Mouse (Mus musculus): ENCODE data around the gene Cmss1. TPM values are rescaled to one million over a fixed set of nuclear protein-coding genes. Genes with fewer than 3 reads are reported as not detected.

The Cmss1 gene
- polyA plus RNA-seq, 1 experiment from 2014 or later = 47.9 TPM

GRCm38 (mm10) chr16:57362679-57363401 lies 243.8 kb downstream of the Cmss1 start:
- peak; percentile 86 for ATAC-seq (ENCODE audit: low FRiP score, low read depth)
- H3K27ac ChIP-seq (replicated peaks) = no peak overlapping the region
- H3K4me3 ChIP-seq = no peak overlapping the region
- H3K9me3 ChIP-seq = no peaks in the 10 kb centered on the region
- H3K27me3 ChIP-seq = no peaks in the 10 kb centered on the region
- peak overlapping the region; percentile 37 for H3K4me2 ChIP-seq (replicated peaks)
- 32% methylated on average over 18 of the region's 18 CpGs for WGBS
- H3K9ac ChIP-seq (replicated peaks) = no peak overlapping the region
- no peaks in the 10 kb centered on the region for H3K36me3 ChIP-seq
- peaks cover 6% of the 10 kb centered on the region; the same call in 1 of the 2 replicates for H3K4me1 ChIP-seq

- no peaks in the 10 kb centered on the region for H3K36me3 ChIP-seq
- no peaks in the 10 kb centered on the region for H3K9me3 ChIP-seq
- H3K27ac ChIP-seq (replicated peaks) = no peak overlapping the region
- no peak overlapping the region for H3K4me2 ChIP-seq (replicated peaks)
- H3K4me1 ChIP-seq = peaks cover 8% of the 10 kb centered on the region; the same call in 1 of the 2 replicates
- H3K4me3 ChIP-seq = no peak overlapping the region
- H3K27me3 ChIP-seq = no peaks in the 10 kb centered on the region
- no peak overlapping the region for H3K9ac ChIP-seq (replicated peaks)
- ATAC-seq (ENCODE audit: low FRiP score, low read depth) = no peak
- WGBS = 89% methylated on average over 3 of the region's 3 CpGs
Measured at GRCm38 (mm10) chr16:57360785-57361184, 245.9 kb downstream of the Cmss1 start.

- H3K36me3 ChIP-seq = no peaks in the 10 kb centered on the region
- no peak overlapping the region for H3K4me2 ChIP-seq (replicated peaks)
- H3K27ac ChIP-seq (replicated peaks) = no peak overlapping the region
- H3K27me3 ChIP-seq = no peaks in the 10 kb centered on the region
- no peak for ATAC-seq (ENCODE audit: low FRiP score, low read depth)
- H3K4me3 ChIP-seq = no peak overlapping the region
- WGBS = 87% methylated on average over 10 of the region's 10 CpGs
- peaks cover 8% of the 10 kb centered on the region; the same call in 1 of the 2 replicates for H3K4me1 ChIP-seq
- no peaks in the 10 kb centered on the region for H3K9me3 ChIP-seq
- H3K9ac ChIP-seq (replicated peaks) = no peak overlapping the region
Measured at GRCm38 (mm10) chr16:57359251-57359650, 247.4 kb downstream of the Cmss1 start.

GRCm38 (mm10) chr16:57357011-57357410 lies 249.7 kb downstream of the Cmss1 start:
- H3K27ac ChIP-seq (replicated peaks) = no peak overlapping the region
- no peak overlapping the region for H3K9ac ChIP-seq (replicated peaks)
- 85% methylated on average over 6 of the region's 6 CpGs for WGBS
- H3K27me3 ChIP-seq = no peaks in the 10 kb centered on the region
- H3K4me1 ChIP-seq = peaks cover 10% of the 10 kb centered on the region; the same call in 1 of the 2 replicates
- H3K4me2 ChIP-seq (replicated peaks) = no peak overlapping the region
- no peaks in the 10 kb centered on the region for H3K36me3 ChIP-seq
- ATAC-seq (ENCODE audit: low FRiP score, low read depth) = no peak
- H3K4me3 ChIP-seq = no peak overlapping the region
- H3K9me3 ChIP-seq = no peaks in the 10 kb centered on the region

DNA sequence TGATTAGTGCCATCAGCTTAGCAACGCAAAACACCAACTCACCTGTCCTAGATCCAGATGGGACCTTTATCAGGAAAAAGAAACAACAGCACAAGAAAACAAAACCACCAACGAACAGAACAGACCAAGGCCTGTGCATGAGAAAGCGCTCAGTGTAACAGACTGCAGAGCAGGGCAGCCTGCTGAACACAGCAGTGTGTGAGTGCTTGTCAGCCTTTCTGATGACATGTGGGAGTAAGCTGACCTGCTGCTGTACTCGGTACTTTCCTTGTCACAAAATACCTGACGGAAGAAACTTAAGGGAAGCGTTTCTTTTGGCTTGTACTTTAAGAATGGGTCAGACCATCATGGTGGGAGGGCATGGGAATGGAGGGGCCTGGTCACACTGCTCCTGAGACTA lies 250.2 kb downstream of the Cmss1 start:
- H3K4me2 ChIP-seq (replicated peaks) = no peak overlapping the region
- H3K36me3 ChIP-seq = no peaks in the 10 kb centered on the region
- 69% methylated on average over 6 of the region's 6 CpGs for WGBS
- no peaks in the 10 kb centered on the region for H3K9me3 ChIP-seq
- no peak overlapping the region for H3K4me3 ChIP-seq
- H3K9ac ChIP-seq (replicated peaks) = no peak overlapping the region
- no peaks in the 10 kb centered on the region for H3K27me3 ChIP-seq
- no peak for ATAC-seq (ENCODE audit: low FRiP score, low read depth)
- H3K4me1 ChIP-seq = peaks cover 15% of the 10 kb centered on the region; the same call in 1 of the 2 replicates
- no peak overlapping the region for H3K27ac ChIP-seq (replicated peaks)

GRCm38 (mm10) chr16:57353932-57354331 lies 252.7 kb downstream of the Cmss1 start:
- no peak overlapping the region for H3K4me2 ChIP-seq (replicated peaks)
- peaks cover 15% of the 10 kb centered on the region; the same call in 1 of the 2 replicates for H3K4me1 ChIP-seq
- 81% methylated on average over 6 of the region's 6 CpGs for WGBS
- no peaks in the 10 kb centered on the region for H3K36me3 ChIP-seq
- no peak overlapping the region for H3K27ac ChIP-seq (replicated peaks)
- no peak overlapping the region for H3K4me3 ChIP-seq
- no peaks in the 10 kb centered on the region for H3K27me3 ChIP-seq
- no peak overlapping the region for H3K9ac ChIP-seq (replicated peaks)
- H3K9me3 ChIP-seq = no peaks in the 10 kb centered on the region
- ATAC-seq (ENCODE audit: low FRiP score, low read depth) = no peak

DNA sequence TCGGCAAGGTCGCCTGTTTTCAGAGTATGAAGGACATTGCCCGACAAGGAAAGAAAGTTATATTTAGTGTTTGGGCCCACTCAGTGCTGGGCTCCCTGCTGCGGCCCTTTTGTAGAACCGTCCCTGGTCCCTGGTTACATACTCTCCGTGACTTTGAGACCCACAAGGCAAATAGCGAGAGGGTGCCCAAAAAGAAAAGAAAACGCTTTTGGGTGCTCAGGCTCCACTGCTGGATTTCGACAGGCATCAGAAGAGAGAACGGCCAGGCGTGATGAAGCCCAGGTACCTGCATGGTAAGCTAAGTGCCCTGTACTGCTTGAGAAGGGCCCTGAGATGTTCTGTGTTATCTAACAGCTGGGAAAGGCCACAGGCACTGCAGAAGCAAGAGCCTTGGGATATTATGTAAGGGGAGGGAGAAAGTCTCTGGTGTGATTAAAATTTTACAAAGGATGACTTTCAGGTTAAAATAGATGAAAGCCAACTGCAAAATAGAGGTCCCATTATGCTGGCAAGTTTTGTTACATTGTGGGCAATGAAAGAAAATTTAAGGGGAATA lies 253.4 kb downstream of the Cmss1 start:
- H3K4me3 ChIP-seq = no peak overlapping the region
- WGBS = 89% methylated on average over 11 of the region's 11 CpGs
- H3K36me3 ChIP-seq = no peaks in the 10 kb centered on the region
- no peaks in the 10 kb centered on the region for H3K9me3 ChIP-seq
- H3K4me2 ChIP-seq (replicated peaks) = no peak overlapping the region
- no peak overlapping the region for H3K27ac ChIP-seq (replicated peaks)
- H3K4me1 ChIP-seq = peaks cover 15% of the 10 kb centered on the region; the same call in 1 of the 2 replicates
- no peak overlapping the region for H3K9ac ChIP-seq (replicated peaks)
- no peaks in the 10 kb centered on the region for H3K27me3 ChIP-seq
- ATAC-seq (ENCODE audit: low FRiP score, low read depth) = no peak

DNA sequence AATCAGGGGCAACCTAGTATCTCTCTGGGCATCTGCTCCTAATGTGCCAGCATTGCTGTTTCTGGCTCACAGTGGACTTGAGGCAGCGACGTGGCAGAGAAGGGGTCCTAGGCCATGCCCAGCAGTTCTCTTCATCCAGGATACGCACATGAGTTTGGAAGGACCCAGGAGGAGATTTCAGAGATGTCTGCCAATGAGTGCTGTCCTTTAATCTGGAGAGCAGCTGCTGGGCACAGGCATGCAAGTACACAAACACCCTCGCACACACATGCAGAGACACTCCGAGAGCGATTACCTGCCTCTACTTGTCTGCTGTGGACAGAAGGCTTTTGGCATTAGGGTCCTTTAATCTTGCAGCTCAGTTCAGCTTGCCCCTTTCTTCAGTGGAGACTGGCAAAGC lies 253.9 kb downstream of the Cmss1 start, which contains the start of gene Filip1l:
Gene Filip1l, plus strand, starts transcription at position 343 of the 400 bp plus-strand sequence.
- H3K9ac ChIP-seq (replicated peaks) = no peak within 1 kb of the TSS
- H3K4me1 ChIP-seq = peaks cover 15% of the 10 kb centered on the region; the same call in 1 of the 2 replicates
- whole genome bisulfite sequencing = 85% methylated on average over 6 of the region's 6 CpGs
- H3K4me2 ChIP-seq (replicated peaks) = no peak within 1 kb of the TSS
- no peaks in the 10 kb centered on the region for H3K27me3 ChIP-seq
- H3K36me3 ChIP-seq = no peaks in the 10 kb centered on the region
- H3K9me3 ChIP-seq = no peaks in the 10 kb centered on the region
- no peak within 1 kb of the TSS for H3K4me3 ChIP-seq
- no peak within 1 kb of the TSS for H3K27ac ChIP-seq (replicated peaks)
- no peak for ATAC-seq (ENCODE audit: low FRiP score, low read depth)

GRCm38 (mm10) chr16:57349689-57350088 lies 257.0 kb downstream of the Cmss1 start:
- Histone ChIP-seq H3K27ac (replicated peaks) (no peak overlapping the region), H3K9ac (replicated peaks) (no peak overlapping the region), H3K36me3 (no peaks in the 10 kb centered on the region), H3K9me3 (no peaks in the 10 kb centered on the region), H3K27me3 (no peaks in the 10 kb centered on the region), H3K4me3 (no peak overlapping the region), H3K4me2 (replicated peaks) (no peak overlapping the region), H3K4me1 (peaks cover 12% of the 10 kb centered on the region; the same call in 1 of the 2 replicates)
- WGBS = 63% methylated on average over 3 of the region's 3 CpGs
- ATAC-seq (ENCODE audit: low FRiP score, low read depth) = no peak

DNA sequence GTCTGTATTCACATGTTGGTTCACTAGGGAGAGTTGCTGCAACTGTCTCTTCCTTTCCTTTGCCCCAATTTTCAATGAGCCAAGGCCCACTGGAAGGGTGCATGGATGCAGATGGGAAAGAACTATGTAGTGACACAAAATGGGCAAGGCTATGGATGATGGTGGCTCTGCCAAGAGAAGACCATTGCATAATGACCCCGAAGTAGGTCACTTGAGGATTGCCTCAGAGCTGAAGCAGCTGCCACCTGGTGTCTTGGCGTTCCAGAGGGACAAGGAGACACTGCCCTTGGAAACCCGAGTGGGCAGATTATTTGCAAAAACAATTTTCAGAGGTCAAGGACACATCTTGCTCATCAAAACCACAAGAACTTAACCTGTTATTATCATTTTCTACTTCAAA lies 257.6 kb downstream of the Cmss1 start:
- H3K9me3 ChIP-seq = no peaks in the 10 kb centered on the region
- H3K4me2 ChIP-seq (replicated peaks) = no peak overlapping the region
- WGBS = 77% methylated on average over 3 of the region's 3 CpGs
- H3K9ac ChIP-seq (replicated peaks) = no peak overlapping the region
- H3K27ac ChIP-seq (replicated peaks) = no peak overlapping the region
- H3K36me3 ChIP-seq = no peaks in the 10 kb centered on the region
- no peaks in the 10 kb centered on the region for H3K27me3 ChIP-seq
- ATAC-seq (ENCODE audit: low FRiP score, low read depth) = no peak
- H3K4me1 ChIP-seq = peaks cover 12% of the 10 kb centered on the region; the same call in 1 of the 2 replicates
- no peak overlapping the region for H3K4me3 ChIP-seq

GRCm38 (mm10) chr16:57346258-57346657 lies 260.4 kb downstream of the Cmss1 start:
- no peak overlapping the region for H3K4me3 ChIP-seq
- H3K9ac ChIP-seq (replicated peaks) = no peak overlapping the region
- no peaks in the 10 kb centered on the region for H3K27me3 ChIP-seq
- WGBS = 72% methylated on average over 3 of the region's 3 CpGs
- H3K4me1 ChIP-seq = no peaks in the 10 kb centered on the region
- H3K36me3 ChIP-seq = no peaks in the 10 kb centered on the region
- H3K9me3 ChIP-seq = no peaks in the 10 kb centered on the region
- no peak for ATAC-seq (ENCODE audit: low FRiP score, low read depth)
- H3K4me2 ChIP-seq (replicated peaks) = no peak overlapping the region
- H3K27ac ChIP-seq (replicated peaks) = no peak overlapping the region

- Histone ChIP-seq H3K27ac (replicated peaks) (no peak overlapping the region), H3K4me2 (replicated peaks) (no peak overlapping the region), H3K9me3 (no peaks in the 10 kb centered on the region), H3K36me3 (no peaks in the 10 kb centered on the region), H3K4me3 (no peak overlapping the region), H3K9ac (replicated peaks) (no peak overlapping the region), H3K27me3 (no peaks in the 10 kb centered on the region), H3K4me1 (no peaks in the 10 kb centered on the region)
- ATAC-seq (ENCODE audit: low FRiP score, low read depth) = no peak
- WGBS = 54% methylated on average over 5 of the region's 5 CpGs
Measured at GRCm38 (mm10) chr16:57340613-57340898, 266.1 kb downstream of the Cmss1 start.

Measured in midbrain, embryonic 12.5 days (tissue).